Mouse (Mus musculus) layer of hippocampus, adult 9-11 months (tissue): ENCODE results near the gene Clec16a.

Source experiments
- DNase-seq: peaks from one replicate; pipeline ENCODE4 v3.0.0; 2022

Gene Clec16a

GRCm38 (mm10) chr16:10536323-10536722 is 8.8 kb upstream of the Clec16a start:
- no peak for DNase-seq

GRCm38 (mm10) chr16:10536961-10537360 is 8.2 kb upstream of the Clec16a start:
- no peak for DNase-seq

GRCm38 (mm10) chr16:10540763-10541597 is 4.2 kb upstream of the Clec16a start:
- no peak for DNase-seq

GRCm38 (mm10) chr16:10541598-10541930 is 3.6 kb upstream of the Clec16a start:
- no peak for DNase-seq

- no peak for DNase-seq
Measured at GRCm38 (mm10) chr16:10542266-10542665, 2.9 kb upstream of the Clec16a start.

- DNase-seq: peak; percentile 99
Measured at GRCm38 (mm10) chr16:10542698-10543365, 2.3 kb upstream of the Clec16a start, which contains the start of gene Dexi. Gene Dexi, minus strand, starts transcription at chr16:10543054.

GRCm38 (mm10) chr16:10546865-10547264 is 1.7 kb downstream of the Clec16a start:
- no peak for DNase-seq

GRCm38 (mm10) chr16:10548938-10549337 is 3.8 kb downstream of the Clec16a start:
- no peak for DNase-seq

- peak; percentile 67 for DNase-seq
Measured at GRCm38 (mm10) chr16:10549600-10549999, 4.5 kb downstream of the Clec16a start.

- DNase-seq: no peak
Measured at GRCm38 (mm10) chr16:10551592-10551991, 6.5 kb downstream of the Clec16a start.

- no peak for DNase-seq
Measured at GRCm38 (mm10) chr16:10553858-10554257, 8.7 kb downstream of the Clec16a start.

GRCm38 (mm10) chr16:10559991-10560390 is 14.9 kb downstream of the Clec16a start:
- DNase-seq: no peak

- DNase-seq: peak; percentile 53
Measured at GRCm38 (mm10) chr16:10565278-10565885, 20.2 kb downstream of the Clec16a start.

GRCm38 (mm10) chr16:10567153-10567552 is 22.0 kb downstream of the Clec16a start:
- no peak for DNase-seq

- no peak for DNase-seq
Measured at GRCm38 (mm10) chr16:10569809-10570395, 24.8 kb downstream of the Clec16a start.

GRCm38 (mm10) chr16:10570708-10571107 is 25.6 kb downstream of the Clec16a start:
- DNase-seq: no peak

GRCm38 (mm10) chr16:10571820-10572219 is 26.7 kb downstream of the Clec16a start:
- DNase-seq: no peak

GRCm38 (mm10) chr16:10574936-10575335 is 29.8 kb downstream of the Clec16a start:
- DNase-seq: peak; percentile 23

- no peak for DNase-seq
Measured at GRCm38 (mm10) chr16:10575915-10576314, 30.8 kb downstream of the Clec16a start.

GRCm38 (mm10) chr16:10577548-10577947 is 32.4 kb downstream of the Clec16a start:
- no peak for DNase-seq

GRCm38 (mm10) chr16:10578376-10578775 is 33.2 kb downstream of the Clec16a start:
- DNase-seq: no peak

- no peak for DNase-seq
Measured at GRCm38 (mm10) chr16:10581234-10581898, 36.2 kb downstream of the Clec16a start.

GRCm38 (mm10) chr16:10585165-10585564 is 40.0 kb downstream of the Clec16a start:
- DNase-seq: no peak
